Mouse (Mus musculus): ENCODE data around the gene Slc39a5. TPM values are rescaled to one million over a fixed set of nuclear protein-coding genes. Genes with fewer than 3 reads are reported as not detected.

Gene Slc39a5
- polyA plus RNA-seq, 1 experiment = 114 TPM

DNA sequence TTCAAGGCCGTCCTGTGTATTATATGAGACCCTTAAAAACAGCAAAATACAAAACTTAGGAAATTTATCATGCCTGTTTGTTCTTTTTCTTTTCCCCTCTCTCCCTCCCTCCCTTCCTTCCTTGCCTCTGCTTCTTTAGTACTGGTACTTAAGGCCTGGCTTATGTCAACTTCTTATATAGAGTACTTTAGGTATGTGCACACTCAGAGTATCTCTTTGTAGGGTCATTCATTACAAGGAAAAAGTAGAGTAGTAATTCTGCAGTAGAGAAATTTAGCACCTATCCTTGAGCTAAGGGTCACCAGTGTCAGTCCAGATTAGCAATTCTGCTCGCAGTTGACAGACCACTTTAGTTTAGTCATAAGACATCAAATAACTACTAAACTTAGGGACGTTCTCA lies 24.2 kb upstream of the Slc39a5 start:
- 75% methylated on average over 3 of the region's 3 CpGs for WGBS
- no peak overlapping the region for H3K27ac ChIP-seq (ENCODE audit: insufficient read depth, low read depth, low read length)
- no peaks in the 10 kb centered on the region for H3K4me1 ChIP-seq (ENCODE audit: control insufficient read depth, insufficient read depth, low read length)
- H3K36me3 ChIP-seq (ENCODE audit: control insufficient read depth, insufficient read depth, low read length) = 0 out of 2 replicates have a peak, but pooled peaks cover 1% of the 10 kb centered on the region
- no peak for DNase-seq
- no peak overlapping the region for H3K4me3 ChIP-seq (ENCODE audit: insufficient read depth, low read depth, low read length)
- H3K27me3 ChIP-seq (replicated peaks; ENCODE audit: control insufficient read depth, insufficient read depth, low read length) = no peaks in the 10 kb centered on the region
- TF ChIP-seq CTCF (conservative IDR thresholded peaks at IDR 0.05; ENCODE audit: insufficient read depth, insufficient read length, low read depth, low read length) = no peak
- TF ChIP-seq POLR2A (IDR thresholded peaks at IDR 0.05; ENCODE audit: low read depth, low read length) = no peak

DNA sequence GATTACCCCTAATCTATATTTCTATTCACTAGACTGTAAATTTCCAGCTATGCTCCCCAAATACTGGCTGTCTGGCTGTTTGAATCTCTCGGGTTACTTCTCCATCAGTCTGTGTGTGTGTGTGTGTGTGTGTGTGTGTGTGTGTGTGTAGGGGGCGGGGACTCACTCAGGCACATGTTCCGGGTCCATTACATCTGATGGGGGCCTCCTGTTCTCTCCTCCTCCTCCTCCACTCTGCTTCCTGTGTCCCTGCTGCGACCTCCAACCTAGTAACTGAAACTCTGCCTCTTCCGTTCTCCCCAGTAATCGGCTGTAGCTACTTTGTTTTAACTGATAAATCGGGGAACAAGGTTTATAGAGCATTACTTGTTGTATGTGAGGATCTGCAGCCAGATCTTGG lies 23.6 kb upstream of the Slc39a5 start:
- WGBS = 30% methylated on average over 7 of the region's 7 CpGs
- H3K36me3 ChIP-seq (ENCODE audit: control insufficient read depth, insufficient read depth, low read length) = 0 out of 2 replicates have a peak, but pooled peaks cover 1% of the 10 kb centered on the region
- no peaks in the 10 kb centered on the region for H3K4me1 ChIP-seq (ENCODE audit: control insufficient read depth, insufficient read depth, low read length)
- TF ChIP-seq POLR2A (IDR thresholded peaks at IDR 0.05; ENCODE audit: low read depth, low read length) = no peak
- no peak for TF ChIP-seq CTCF (conservative IDR thresholded peaks at IDR 0.05; ENCODE audit: insufficient read depth, insufficient read length, low read depth, low read length)
- no peak overlapping the region for H3K4me3 ChIP-seq (ENCODE audit: insufficient read depth, low read depth, low read length)
- no peak overlapping the region for H3K27ac ChIP-seq (ENCODE audit: insufficient read depth, low read depth, low read length)
- DNase-seq = no peak
- no peaks in the 10 kb centered on the region for H3K27me3 ChIP-seq (replicated peaks; ENCODE audit: control insufficient read depth, insufficient read depth, low read length)

DNA sequence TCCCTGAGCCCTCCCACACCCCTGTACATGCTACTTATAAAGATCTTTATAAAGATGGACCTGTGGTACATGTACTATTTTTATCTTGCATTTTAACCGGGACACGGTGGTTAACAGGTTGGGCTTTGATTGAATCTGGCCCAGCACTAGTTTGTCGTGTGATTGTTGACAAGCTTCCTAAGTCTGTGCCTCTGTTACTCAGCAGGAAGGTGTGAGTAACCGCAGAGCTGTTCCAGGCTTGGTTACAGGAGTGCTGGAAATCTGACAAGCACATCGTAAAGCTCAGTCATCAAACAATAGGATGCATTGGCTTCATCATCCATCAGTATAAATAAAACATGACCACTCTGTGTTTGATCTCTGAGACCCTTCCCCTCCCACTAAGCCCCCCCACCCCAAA lies 21.4 kb upstream of the Slc39a5 start:
- H3K27ac ChIP-seq (ENCODE audit: insufficient read depth, low read depth, low read length) = no peak overlapping the region
- no peak for DNase-seq
- H3K27me3 ChIP-seq (replicated peaks; ENCODE audit: control insufficient read depth, insufficient read depth, low read length) = no peaks in the 10 kb centered on the region
- no peak overlapping the region for H3K4me3 ChIP-seq (ENCODE audit: insufficient read depth, low read depth, low read length)
- TF ChIP-seq CTCF (conservative IDR thresholded peaks at IDR 0.05; ENCODE audit: insufficient read depth, insufficient read length, low read depth, low read length) (no peak), POLR2A (IDR thresholded peaks at IDR 0.05; ENCODE audit: low read depth, low read length) (no peak)
- 0 out of 2 replicates have a peak, but pooled peaks cover 1% of the 10 kb centered on the region for H3K36me3 ChIP-seq (ENCODE audit: control insufficient read depth, insufficient read depth, low read length)
- no peaks in the 10 kb centered on the region for H3K4me1 ChIP-seq (ENCODE audit: control insufficient read depth, insufficient read depth, low read length)
- 57% methylated on average over 5 of the region's 5 CpGs for WGBS

DNA sequence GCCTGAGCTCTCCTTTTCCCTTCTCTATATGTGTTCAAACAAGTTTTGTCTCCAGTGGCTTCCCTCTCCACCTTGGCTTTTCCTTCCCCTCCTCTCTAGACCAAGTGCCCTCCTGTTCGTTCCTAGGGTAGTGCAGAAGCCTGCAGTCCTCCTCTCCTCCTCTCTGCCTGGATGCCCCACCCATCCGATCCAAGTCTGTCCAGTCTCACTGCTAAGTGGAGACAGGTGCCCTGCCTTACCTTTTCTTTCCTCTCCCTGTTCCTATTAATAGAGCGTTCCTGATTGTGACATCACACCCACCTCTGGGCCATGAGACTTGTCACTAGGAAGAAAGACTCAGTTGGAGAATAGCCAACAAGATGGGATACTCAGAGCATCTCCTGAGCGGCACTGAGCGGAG lies 13.8 kb upstream of the Slc39a5 start:
- Histone ChIP-seq H3K4me3 (ENCODE audit: insufficient read depth, low read depth, low read length) (no peak overlapping the region), H3K27me3 (replicated peaks; ENCODE audit: control insufficient read depth, insufficient read depth, low read length) (no peaks in the 10 kb centered on the region), H3K36me3 (ENCODE audit: control insufficient read depth, insufficient read depth, low read length) (no peaks in the 10 kb centered on the region; the same call in 1 of the 2 replicates), H3K4me1 (ENCODE audit: control insufficient read depth, insufficient read depth, low read length) (peaks cover 6% of the 10 kb centered on the region), H3K27ac (ENCODE audit: insufficient read depth, low read depth, low read length) (no peak overlapping the region)
- 80% methylated on average over 5 of the region's 5 CpGs for WGBS
- DNase-seq = no peak
- TF ChIP-seq POLR2A (IDR thresholded peaks at IDR 0.05; ENCODE audit: low read depth, low read length) (no peak), CTCF (conservative IDR thresholded peaks at IDR 0.05; ENCODE audit: insufficient read depth, insufficient read length, low read depth, low read length) (no peak)

DNA sequence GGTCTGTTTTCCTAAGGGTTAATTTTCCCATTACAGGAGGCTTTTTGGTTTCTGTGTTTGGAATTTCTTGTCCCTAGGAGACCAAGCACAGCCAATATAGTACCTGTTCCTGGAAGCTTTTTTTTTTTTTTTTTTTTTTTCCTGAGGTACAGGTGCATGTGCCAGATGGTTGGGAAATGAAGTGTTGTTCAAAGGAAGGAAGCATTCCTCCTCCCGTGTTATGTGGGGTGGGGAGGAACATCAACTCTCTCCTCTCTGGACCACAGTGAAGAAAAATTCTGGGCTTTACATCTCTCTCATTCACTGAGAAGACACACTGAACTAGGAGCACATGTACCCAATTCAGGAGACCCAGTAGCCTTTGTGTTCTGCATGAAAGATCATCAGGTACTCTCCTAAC lies 12.0 kb upstream of the Slc39a5 start:
- H3K27me3 ChIP-seq (replicated peaks; ENCODE audit: control insufficient read depth, insufficient read depth, low read length) = no peaks in the 10 kb centered on the region
- H3K36me3 ChIP-seq (ENCODE audit: control insufficient read depth, insufficient read depth, low read length) = no peaks in the 10 kb centered on the region; the same call in 1 of the 2 replicates
- no peak for TF ChIP-seq POLR2A (IDR thresholded peaks at IDR 0.05; ENCODE audit: low read depth, low read length)
- no peak for TF ChIP-seq CTCF (conservative IDR thresholded peaks at IDR 0.05; ENCODE audit: insufficient read depth, insufficient read length, low read depth, low read length)
- no peak for DNase-seq
- peaks cover 13% of the 10 kb centered on the region for H3K4me1 ChIP-seq (ENCODE audit: control insufficient read depth, insufficient read depth, low read length)
- WGBS = 10% methylated on average over 1 of the region's 1 CpGs
- no peak overlapping the region for H3K4me3 ChIP-seq (ENCODE audit: insufficient read depth, low read depth, low read length)
- no peak overlapping the region for H3K27ac ChIP-seq (ENCODE audit: insufficient read depth, low read depth, low read length)

DNA sequence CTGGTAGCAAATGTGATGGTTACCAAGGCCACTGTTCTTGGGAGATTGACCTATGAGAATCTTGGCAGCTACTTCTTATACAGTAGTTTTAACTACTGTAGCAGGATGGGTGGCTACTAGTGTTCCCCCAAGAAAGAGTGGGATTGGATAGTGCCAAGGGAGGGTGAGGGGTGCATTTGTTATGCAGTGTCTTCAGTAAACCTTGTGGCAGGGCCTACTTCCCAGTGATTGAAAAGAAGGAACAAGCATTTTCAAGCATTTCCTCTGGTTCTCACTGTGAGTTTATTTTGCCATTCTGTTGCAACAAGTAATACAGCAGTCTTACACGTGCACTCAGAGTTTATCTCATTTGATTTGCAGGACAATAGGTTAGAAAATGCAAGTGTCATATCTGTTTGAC lies 11.5 kb upstream of the Slc39a5 start:
- peaks cover 13% of the 10 kb centered on the region for H3K4me1 ChIP-seq (ENCODE audit: control insufficient read depth, insufficient read depth, low read length)
- no peak overlapping the region for H3K27ac ChIP-seq (ENCODE audit: insufficient read depth, low read depth, low read length)
- 0 out of 2 replicates have a peak overlapping the region, but pooled peaks have one; percentile 69 for H3K4me3 ChIP-seq (ENCODE audit: insufficient read depth, low read depth, low read length)
- H3K27me3 ChIP-seq (replicated peaks; ENCODE audit: control insufficient read depth, insufficient read depth, low read length) = no peaks in the 10 kb centered on the region
- WGBS = 44% methylated on average over 1 of the region's 1 CpGs
- no peaks in the 10 kb centered on the region; the same call in 1 of the 2 replicates for H3K36me3 ChIP-seq (ENCODE audit: control insufficient read depth, insufficient read depth, low read length)
- DNase-seq = no peak
- TF ChIP-seq CTCF (conservative IDR thresholded peaks at IDR 0.05; ENCODE audit: insufficient read depth, insufficient read length, low read depth, low read length) (no peak), POLR2A (IDR thresholded peaks at IDR 0.05; ENCODE audit: low read depth, low read length) (no peak)

DNA sequence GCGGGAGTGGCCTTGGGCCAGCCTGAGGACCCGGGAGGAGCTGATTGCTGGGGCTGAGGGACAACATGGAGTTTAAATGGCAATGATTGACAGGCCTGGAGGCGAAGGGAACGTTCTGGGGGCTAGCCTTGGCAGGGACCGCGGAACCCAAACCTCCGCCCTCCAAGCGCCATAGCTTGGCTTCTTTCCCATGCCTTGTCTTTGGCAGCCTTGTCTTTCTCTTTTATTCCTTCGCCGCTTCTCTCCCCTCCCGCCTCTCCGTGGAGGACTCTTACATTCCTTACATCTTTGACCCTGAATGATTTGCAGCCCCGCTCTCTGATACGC lies 11.0 kb upstream of the Slc39a5 start:
- Histone ChIP-seq H3K27ac (ENCODE audit: insufficient read depth, low read depth, low read length) (peak overlapping the region; percentile 24), H3K4me1 (ENCODE audit: control insufficient read depth, insufficient read depth, low read length) (peaks cover 13% of the 10 kb centered on the region), H3K4me3 (ENCODE audit: insufficient read depth, low read depth, low read length) (peak overlapping the region; percentile 69), H3K36me3 (ENCODE audit: control insufficient read depth, insufficient read depth, low read length) (no peaks in the 10 kb centered on the region; the same call in 1 of the 2 replicates), H3K27me3 (replicated peaks; ENCODE audit: control insufficient read depth, insufficient read depth, low read length) (no peaks in the 10 kb centered on the region)
- TF ChIP-seq POLR2A (IDR thresholded peaks at IDR 0.05; ENCODE audit: low read depth, low read length) = no peak
- TF ChIP-seq CTCF (conservative IDR thresholded peaks at IDR 0.05; ENCODE audit: insufficient read depth, insufficient read length, low read depth, low read length) = no peak
- WGBS = under 1% methylated on average over 14 of the region's 14 CpGs
- peak; percentile 50 for DNase-seq
